Mouse (Mus musculus) erythroblast, embryonic 14.5 days (primary cell): ENCODE data around the gene Olfr16. TPM values are rescaled to one million over a fixed set of nuclear protein-coding genes. Genes with fewer than 3 reads are reported as not detected.

ENCODE experiments used
- H3K27me3 ChIP-seq: 2 replicates; pipeline ENCODE4 v1.6.1; 2012; ENCODE audit warnings: inconsistent platforms; ENCODE audit not compliant: control insufficient read depth
- H3K36me3 ChIP-seq: 2 replicates; pipeline ENCODE4 v1.6.1; 2012; ENCODE audit warnings: mild to moderate bottlenecking, inconsistent platforms; ENCODE audit not compliant: control insufficient read depth
- H3K4me1 ChIP-seq: 2 replicates; pipeline ENCODE4 v1.6.1; 2012; ENCODE audit warnings: inconsistent platforms; ENCODE audit not compliant: control insufficient read depth
- H3K4me3 ChIP-seq: replicated peaks from 2 replicates; pipeline ENCODE3; 2012; ENCODE audit warnings: moderate library complexity, mild to moderate bottlenecking, inconsistent platforms
- H3K9me3 ChIP-seq: 2 replicates; pipeline ENCODE4 v1.6.1; 2012; ENCODE audit warnings: low read length, inconsistent platforms, mixed read lengths; ENCODE audit not compliant: control insufficient read depth
- GATA1 ChIP-seq: IDR thresholded peaks from 2 replicates; pipeline ENCODE4 v1.6.1; 2012; ENCODE audit warnings: low read length, inconsistent platforms, mixed read lengths
- TAL1 ChIP-seq: IDR thresholded peaks from 3 replicates; pipeline ENCODE4 v1.6.1; 2012; ENCODE audit warnings: low read length, inconsistent platforms, mixed read lengths
- polyA plus RNA-seq: library from polyadenylated mRNA; stranded (reverse); fragments of >175 nt; gene quantifications from 2 replicates; pipeline ENCODE4 v1.2.3, GENCODE M21; 2012

Olfr16 gene
- polyA plus RNA-seq = not detected in 2 replicates

GRCm38 (mm10) chr1:172950160-172950559, at the start of gene Olfr16:
TSS of gene Olfr16 (plus strand) at chr1:172950409.
- no peaks in the 10 kb centered on the region for H3K36me3 ChIP-seq
- H3K9me3 ChIP-seq = peaks cover 4% of the 10 kb centered on the region; the same call in 1 of the 2 replicates
- TF ChIP-seq TAL1 (no peak), GATA1 (no peak)
- no peak within 1 kb of the TSS for H3K4me3 ChIP-seq
- no peaks in the 10 kb centered on the region for H3K27me3 ChIP-seq
- H3K4me1 ChIP-seq = no peaks in the 10 kb centered on the region

GRCm38 (mm10) chr1:172903313-172903712, 46.9 kb upstream of the Olfr16 start:
- Histone ChIP-seq H3K4me1 (no peaks in the 10 kb centered on the region), H3K9me3 (no peaks in the 10 kb centered on the region), H3K27me3 (no peaks in the 10 kb centered on the region), H3K36me3 (no peaks in the 10 kb centered on the region), H3K4me3 (no peak overlapping the region)
- no peak for TF ChIP-seq TAL1
- TF ChIP-seq GATA1 = no peak

- H3K4me3 ChIP-seq = no peak overlapping the region
- no peaks in the 10 kb centered on the region for H3K27me3 ChIP-seq
- no peaks in the 10 kb centered on the region for H3K36me3 ChIP-seq
- TF ChIP-seq GATA1 = no peak
- no peaks in the 10 kb centered on the region for H3K4me1 ChIP-seq
- no peaks in the 10 kb centered on the region for H3K9me3 ChIP-seq
These were observed 33.1 kb upstream of the Olfr16 start for GRCm38 (mm10) chr1:172917115-172917514.

- Histone ChIP-seq H3K4me1 (no peaks in the 10 kb centered on the region), H3K4me3 (no peak overlapping the region), H3K27me3 (no peaks in the 10 kb centered on the region), H3K36me3 (no peaks in the 10 kb centered on the region), H3K9me3 (no peaks in the 10 kb centered on the region)
- no peak for TF ChIP-seq GATA1
- no peak for TF ChIP-seq TAL1
These were observed 31.8 kb upstream of the Olfr16 start for GRCm38 (mm10) chr1:172918450-172918849.

- no peaks in the 10 kb centered on the region for H3K4me1 ChIP-seq
- TF ChIP-seq TAL1 (no peak), GATA1 (no peak)
- H3K36me3 ChIP-seq = no peaks in the 10 kb centered on the region
- H3K27me3 ChIP-seq = no peaks in the 10 kb centered on the region
- H3K4me3 ChIP-seq = no peak overlapping the region
- H3K9me3 ChIP-seq = peaks cover 11% of the 10 kb centered on the region
These were observed 18.0 kb upstream of the Olfr16 start for GRCm38 (mm10) chr1:172932197-172932596.

DNA sequence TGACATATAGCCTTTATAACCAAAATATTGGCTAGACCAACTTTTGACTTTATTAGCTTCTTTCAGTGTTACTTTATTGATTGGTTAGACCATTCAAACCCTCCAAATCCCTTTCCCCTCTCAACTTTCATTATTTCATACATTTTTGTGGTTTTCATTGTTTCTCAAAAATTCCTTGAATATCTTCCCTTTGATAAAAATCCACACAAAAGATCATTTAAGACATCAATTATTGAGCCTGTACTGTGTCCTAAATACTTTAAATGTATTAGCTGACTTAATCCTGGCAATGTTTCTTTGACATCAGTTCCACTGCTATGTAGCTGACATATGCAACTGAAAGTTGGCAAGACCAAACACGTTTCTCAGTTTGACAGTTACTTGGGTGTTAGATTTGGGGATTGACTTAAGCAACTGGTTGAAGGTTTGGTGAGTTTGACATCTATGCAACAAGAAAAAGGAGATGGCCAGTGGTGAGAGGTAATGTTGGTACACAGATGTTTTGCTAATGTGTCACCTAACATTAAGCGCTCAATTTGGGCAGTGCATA, 1.0 kb downstream of the Olfr16 start:
- Histone ChIP-seq H3K4me3 (no peak overlapping the region), H3K36me3 (no peaks in the 10 kb centered on the region), H3K4me1 (no peaks in the 10 kb centered on the region), H3K27me3 (no peaks in the 10 kb centered on the region), H3K9me3 (peaks cover 8% of the 10 kb centered on the region; the same call in 1 of the 2 replicates)
- TF ChIP-seq TAL1 (no peak), GATA1 (no peak)

- TF ChIP-seq GATA1 = no peak
- no peaks in the 10 kb centered on the region for H3K4me1 ChIP-seq
- H3K36me3 ChIP-seq = no peaks in the 10 kb centered on the region
- no peak overlapping the region for H3K4me3 ChIP-seq
- H3K27me3 ChIP-seq = no peaks in the 10 kb centered on the region
- peaks cover 12% of the 10 kb centered on the region; the same call in 1 of the 2 replicates for H3K9me3 ChIP-seq
These were observed 5.2 kb downstream of the Olfr16 start for GRCm38 (mm10) chr1:172955376-172955775.

DNA sequence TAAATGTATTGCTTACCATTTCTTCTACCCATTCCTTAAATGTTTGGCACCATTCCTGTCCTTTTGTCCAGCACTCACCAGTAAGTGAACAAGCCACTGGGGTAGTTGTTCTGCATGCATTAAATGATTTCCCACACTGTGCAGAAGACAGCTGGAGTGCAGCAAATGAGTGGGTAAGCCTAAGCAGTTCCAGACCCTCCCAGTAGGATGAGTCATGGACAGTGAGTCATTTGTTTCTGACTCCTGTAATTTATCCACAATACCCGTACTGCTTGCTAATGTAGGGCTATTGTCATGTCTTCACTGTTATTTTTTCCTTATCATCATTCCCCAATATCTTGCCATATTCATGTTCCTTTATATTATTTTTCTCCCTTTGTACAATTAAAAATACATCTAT, 10.2 kb downstream of the Olfr16 start:
- Histone ChIP-seq H3K4me3 (no peak overlapping the region), H3K36me3 (no peaks in the 10 kb centered on the region), H3K9me3 (peaks cover 7% of the 10 kb centered on the region; the same call in 1 of the 2 replicates), H3K27me3 (no peaks in the 10 kb centered on the region), H3K4me1 (no peaks in the 10 kb centered on the region)
- TF ChIP-seq GATA1 = no peak
- no peak for TF ChIP-seq TAL1

DNA sequence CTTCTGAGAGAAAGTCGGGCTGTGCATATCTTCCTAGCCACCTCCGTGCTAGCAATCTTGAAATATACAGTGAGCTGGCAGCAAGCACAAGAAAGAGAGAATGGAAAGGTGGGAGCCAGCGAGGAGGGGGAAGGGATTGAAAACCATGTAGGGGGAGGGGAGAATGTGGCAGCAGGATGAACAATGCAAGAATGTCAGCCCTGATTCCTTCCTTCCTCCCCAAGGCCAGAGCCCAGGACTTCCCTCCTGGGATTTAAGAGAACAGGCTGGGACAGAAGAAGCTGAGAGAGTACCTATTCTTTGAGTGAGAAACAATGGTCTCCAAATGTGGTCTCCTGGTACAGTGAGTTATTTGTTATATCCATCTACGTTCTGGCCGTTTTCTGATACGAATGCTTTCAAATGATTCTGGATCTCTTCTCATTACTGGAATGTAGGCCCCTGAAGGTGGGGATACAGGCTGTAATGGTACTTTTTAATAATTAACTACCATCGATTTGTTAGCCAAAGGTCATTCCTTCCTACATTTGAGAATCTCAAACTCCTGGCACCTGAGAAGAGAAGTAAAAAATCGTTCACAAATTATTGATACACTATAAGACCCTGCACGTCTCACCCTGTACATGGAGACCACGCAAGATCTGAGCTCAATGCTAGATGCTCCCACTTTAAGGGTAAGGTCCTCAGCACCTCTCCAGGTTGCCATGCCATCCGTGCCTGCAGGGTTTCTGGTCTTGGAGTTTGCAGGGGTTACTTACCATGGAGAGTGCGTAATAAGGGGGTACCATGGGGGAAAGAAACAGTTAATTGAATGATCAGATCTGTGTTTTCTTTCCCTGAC, 39.8 kb downstream of the Olfr16 start:
- Histone ChIP-seq H3K27me3 (no peaks in the 10 kb centered on the region), H3K4me1 (no peaks in the 10 kb centered on the region), H3K36me3 (no peaks in the 10 kb centered on the region), H3K9me3 (peaks cover 2% of the 10 kb centered on the region; the same call in 1 of the 2 replicates), H3K4me3 (peak overlapping the region; percentile 31)
- TF ChIP-seq GATA1 (no peak), TAL1 (no peak)
